Mouse (Mus musculus) adrenal gland (tissue): ENCODE measurements around the gene Dcaf8.

ENCODE experiments used
- intact Hi-C: fragments of 180-260 bp; cut with DNase I; formaldehyde crosslinking; loops from one replicate; pipeline ENCODE4 v1.15.1; 2025

The Dcaf8 gene

GRCm38 (mm10) chr1:172214748-172215147 lies 66.9 kb downstream of the Dcaf8 start:
- intact Hi-C loops: loop anchor here (5.0 kb wide), 1 partner anchor 88 kb away; no protein-coding TSS in a partner anchor

DNA sequence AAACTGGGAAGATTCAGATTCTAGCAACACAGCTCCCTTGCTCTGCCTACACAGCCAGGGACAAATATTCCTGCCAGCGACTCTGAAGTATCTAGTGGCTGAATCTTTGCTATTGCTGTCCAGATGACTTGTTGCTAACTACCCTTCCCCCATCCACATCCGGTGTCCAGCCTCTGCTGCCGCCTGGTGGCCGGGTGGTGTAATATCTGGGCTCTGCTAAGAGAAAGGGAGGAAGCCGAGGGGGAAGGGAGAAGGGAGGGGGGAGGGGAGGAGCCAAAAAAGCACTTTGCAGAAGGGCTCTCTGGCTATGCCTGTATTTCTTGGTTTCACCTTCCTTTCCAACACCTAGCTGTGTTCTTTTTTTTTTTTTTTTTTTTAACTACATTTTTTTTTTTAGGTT lies 69.3 kb downstream of the Dcaf8 start:
- intact Hi-C loops: loop anchor here (5.0 kb wide), 1 partner anchor 85 kb away; no protein-coding TSS in a partner anchor

DNA sequence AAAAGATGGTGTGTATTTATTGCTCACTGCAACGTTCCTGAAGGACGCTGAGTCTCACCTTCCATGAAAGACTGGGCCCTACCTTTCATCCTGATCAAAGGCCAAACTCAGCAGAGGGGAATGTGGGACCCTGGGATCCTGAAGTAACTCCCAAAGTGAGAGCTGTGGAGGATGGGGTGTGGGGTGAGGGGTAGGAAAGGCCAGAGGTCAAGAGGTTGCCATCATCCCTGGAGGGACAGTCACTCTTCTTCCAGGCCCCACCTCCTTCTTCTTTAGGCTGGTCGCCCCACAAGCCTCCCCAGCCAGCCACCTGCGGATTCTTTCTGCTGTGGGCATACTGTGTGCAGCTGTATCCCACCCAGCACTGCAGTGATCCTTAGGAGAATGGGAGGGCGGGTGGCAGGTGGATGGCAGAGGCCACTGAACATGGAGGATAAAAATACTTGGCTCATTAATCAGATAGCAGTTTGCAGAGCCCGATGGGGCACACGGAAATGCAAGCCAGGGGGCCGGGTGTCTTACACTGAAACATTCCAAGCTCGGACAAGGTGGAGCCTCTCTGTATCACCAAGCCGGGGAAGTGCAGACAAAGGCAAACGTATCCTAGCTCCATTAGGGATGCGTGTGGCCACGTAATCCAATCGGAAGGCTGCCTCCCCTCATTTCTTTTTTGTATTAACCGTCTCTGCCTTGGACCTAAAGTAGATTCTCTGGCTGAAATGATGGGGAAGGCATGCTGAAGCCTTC lies 70.5 kb downstream of the Dcaf8 start:
- intact Hi-C loops: loop anchor here (5.0 kb wide), 1 partner anchor 84 kb away; no protein-coding TSS in a partner anchor

DNA sequence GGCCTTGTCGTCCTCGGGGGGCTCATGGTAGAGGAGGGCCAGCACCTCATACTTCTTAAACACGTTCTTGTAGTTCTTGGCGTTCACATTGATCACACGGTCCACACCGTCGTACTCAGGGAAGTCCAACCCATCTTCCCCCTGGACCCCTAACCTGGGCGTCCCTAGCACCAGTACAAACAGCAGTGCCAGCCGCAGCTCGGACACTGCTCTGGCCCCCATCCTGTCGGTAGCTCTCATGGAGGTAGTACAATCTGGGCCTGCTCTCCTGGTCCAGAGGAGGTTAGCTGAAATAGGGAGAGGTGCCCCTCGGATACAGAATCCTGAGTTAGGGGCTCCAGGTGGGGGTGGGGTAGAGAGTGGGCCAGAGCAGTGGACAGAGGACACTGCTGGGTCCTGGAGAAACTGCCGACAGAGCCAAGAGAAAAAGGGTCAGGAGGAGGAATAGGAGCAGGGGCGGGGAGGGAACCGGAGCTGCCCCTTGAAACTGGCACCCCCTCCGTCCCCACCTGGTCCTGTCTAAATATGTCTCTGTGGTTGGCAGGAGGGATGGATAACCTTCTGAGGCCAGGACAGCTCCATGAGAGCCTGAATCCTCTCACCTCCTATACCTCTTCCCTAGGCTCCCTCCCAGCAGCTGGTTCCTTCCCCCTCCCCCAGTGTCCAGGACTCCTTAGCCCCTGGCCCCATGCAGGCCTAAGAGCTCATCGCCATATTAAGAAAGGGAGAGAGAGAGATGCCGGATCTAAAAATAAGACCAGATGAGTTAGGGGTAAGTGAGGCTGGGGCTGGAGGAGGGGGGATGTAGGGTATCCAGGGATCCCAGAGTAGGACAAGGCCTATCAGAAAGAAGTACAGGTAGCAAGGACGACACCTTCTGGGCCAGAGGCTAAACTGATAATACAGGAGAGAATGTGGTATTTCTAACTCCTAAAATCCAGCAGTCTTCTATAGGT lies 71.8 kb downstream of the Dcaf8 start, which contains the start of gene Casq1:
Gene Casq1, minus strand, starts transcription at position 418 of the 956 bp plus-strand sequence.
- intact Hi-C loops: loop anchor here (5.0 kb wide), 1 partner anchor 83 kb away; no protein-coding TSS in a partner anchor

- intact Hi-C loops: no loop called here
These were observed 72.5 kb downstream of the Dcaf8 start for GRCm38 (mm10) chr1:172220414-172220813.

GRCm38 (mm10) chr1:172221297-172222063 lies 73.6 kb downstream of the Dcaf8 start:
- intact Hi-C loops: no loop called here

GRCm38 (mm10) chr1:172228209-172228608 lies 80.3 kb downstream of the Dcaf8 start:
- intact Hi-C loops: no loop called here

- intact Hi-C loops: no loop called here
These were observed 81.3 kb downstream of the Dcaf8 start for GRCm38 (mm10) chr1:172229215-172229614.

DNA sequence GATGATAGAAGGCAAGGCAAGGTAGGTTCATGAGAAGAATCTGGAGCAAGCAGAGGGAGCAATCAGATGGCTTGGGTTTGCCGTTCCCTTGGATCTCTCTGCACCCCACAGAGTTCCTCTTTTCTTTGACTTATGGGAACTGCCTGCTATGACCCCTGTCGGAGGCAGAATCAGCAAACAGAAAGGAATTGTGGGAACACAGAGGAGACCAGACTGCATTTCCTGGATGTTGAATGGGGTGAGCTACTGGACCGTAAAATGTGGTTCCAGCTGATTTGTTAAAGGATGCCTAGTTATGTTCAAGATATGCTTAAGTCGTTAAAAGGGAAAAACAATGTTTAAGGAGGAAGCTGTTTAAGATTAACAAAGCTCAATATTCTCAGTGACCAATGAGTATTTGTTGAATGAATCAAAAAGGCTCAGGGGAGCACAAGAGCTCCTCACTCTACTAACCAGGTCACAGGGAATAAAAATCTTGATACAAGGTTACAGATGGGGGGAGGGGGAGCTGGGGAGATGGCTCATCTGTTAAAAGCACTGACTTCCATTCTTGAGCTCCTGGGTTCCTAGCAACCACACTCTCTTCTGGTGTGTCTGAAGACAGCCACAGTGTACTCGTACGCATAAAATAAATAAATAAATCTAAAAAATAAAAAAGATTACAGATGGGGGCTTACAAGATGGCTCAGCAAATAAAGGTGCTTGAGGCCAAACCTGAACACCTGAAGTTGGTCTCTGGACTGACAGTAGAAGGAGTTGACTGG lies 93.2 kb downstream of the Dcaf8 start:
- intact Hi-C loops: loop anchor here (10.0 kb wide), 1 partner anchor 64 kb away; no protein-coding TSS in a partner anchor

GRCm38 (mm10) chr1:172242401-172242800 lies 94.5 kb downstream of the Dcaf8 start:
- intact Hi-C loops: loop anchor here (10.0 kb wide), 1 partner anchor 62 kb away; no protein-coding TSS in a partner anchor

DNA sequence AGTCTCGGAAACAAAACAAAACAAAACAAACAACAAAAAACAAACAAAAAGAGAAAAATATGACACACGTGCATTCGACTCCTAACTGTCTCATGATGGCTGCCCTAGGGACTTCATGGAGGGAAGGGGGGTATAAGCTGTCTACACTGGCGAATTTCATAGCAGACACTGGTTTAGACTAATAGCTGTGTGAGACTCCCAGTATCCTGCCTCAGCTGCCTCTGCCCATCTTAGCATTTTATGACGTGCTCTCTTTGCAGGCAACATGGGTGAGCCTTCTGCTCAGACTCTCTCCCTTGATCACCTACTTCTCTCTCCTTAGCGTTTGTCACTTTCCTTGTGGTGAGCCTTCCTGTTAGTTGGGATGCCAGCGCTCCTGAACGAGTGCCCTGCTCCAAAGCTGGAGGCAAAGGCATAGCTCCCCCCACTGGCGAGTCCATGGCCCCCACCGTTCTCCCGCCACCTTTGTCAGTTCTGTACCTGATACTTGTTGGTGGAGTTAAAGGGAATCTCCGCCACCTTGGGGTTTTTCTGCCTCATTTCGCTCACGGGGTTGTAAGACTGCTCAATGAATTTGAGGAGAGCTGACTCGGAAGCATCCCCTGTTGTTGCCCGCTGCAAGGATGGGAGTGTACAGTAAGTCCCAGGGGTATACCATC lies 95.8 kb downstream of the Dcaf8 start:
- intact Hi-C loops: loop anchor here (10.0 kb wide), 1 partner anchor 61 kb away; no protein-coding TSS in a partner anchor

GRCm38 (mm10) chr1:172244645-172245044 lies 96.8 kb downstream of the Dcaf8 start:
- intact Hi-C loops: loop anchor here (10.0 kb wide), 1 partner anchor 60 kb away; no protein-coding TSS in a partner anchor
